Mouse (Mus musculus) kidney, embryonic 14.5 days (tissue): ENCODE results near the gene C1rl. TPM values are rescaled to one million over a fixed set of nuclear protein-coding genes. Genes with fewer than 3 reads are reported as not detected.
"Not testable (repeated sequence)": the region's sequence is repeated elsewhere in the genome, so short reads cannot be mapped to it uniquely, and the experiment has no call there.

ENCODE experiments used
- ATAC-seq: fragments of 200-750 bp; cut with Nextera tagmentation; 2 replicates; pipeline ENCODE4 v1.8.0; 2017; ENCODE audit warnings: moderate number of reproducible peaks, mild to moderate bottlenecking, moderate TSS enrichment, moderate library complexity; ENCODE audit not compliant: low FRiP score, low TSS enrichment
- H3K27ac ChIP-seq: fragments of 300-500 bp; sonication (generic); 2 replicates; pipeline ENCODE4 v1.5.1; 2014; ENCODE audit warnings: low read depth, mild to moderate bottlenecking, low read length, moderate library complexity, mixed read lengths
- H3K27me3 ChIP-seq: fragments of 300-500 bp; sonication (generic); 2 replicates; pipeline ENCODE4 v1.6.1; 2014; ENCODE audit warnings: mild to moderate bottlenecking, low read length; ENCODE audit not compliant: control insufficient read depth, insufficient read depth
- H3K36me3 ChIP-seq: fragments of 300-500 bp; sonication (generic); 2 replicates; pipeline ENCODE4 v1.6.1; 2014; ENCODE audit warnings: low read length, mixed read lengths; ENCODE audit not compliant: control insufficient read depth, insufficient read depth
- H3K4me1 ChIP-seq: fragments of 300-500 bp; sonication (generic); 2 replicates; pipeline ENCODE4 v1.6.1; 2014; ENCODE audit warnings: low read length, mixed read lengths; ENCODE audit not compliant: control insufficient read depth, insufficient read depth
- H3K4me2 ChIP-seq: fragments of 300-500 bp; sonication (generic); replicated peaks from 2 replicates; pipeline ENCODE4 v1.6.1; 2014; ENCODE audit warnings: low read depth, mild to moderate bottlenecking, low read length
- H3K4me3 ChIP-seq: fragments of 300-500 bp; sonication (generic); 2 replicates; pipeline ENCODE4 v1.5.1; 2014; ENCODE audit warnings: mild to moderate bottlenecking, low read length
- H3K9ac ChIP-seq: fragments of 300-500 bp; sonication (generic); 2 replicates; pipeline ENCODE4 v1.6.1; 2014; ENCODE audit warnings: low read depth, mild to moderate bottlenecking, low read length, moderate library complexity
- H3K9me3 ChIP-seq: fragments of 300-500 bp; sonication (generic); 2 replicates; pipeline ENCODE4 v1.6.1; 2016; ENCODE audit warnings: low read length; ENCODE audit not compliant: control insufficient read depth
- WGBS: fragments of 180-500 bp; shearing (Covaris S2); extraction: QIAGEN DNeasy Blood & Tissue Kit; methylation state at CpG from one replicate; pipeline ENCODE4 v1.1.7; 2014; 5-methylcytosine and 5-hydroxymethylcytosine counted together
- polyA plus RNA-seq: library from polyadenylated mRNA; unstranded; fragments of >200 nt; fragmentation: Nextera tagmentation; extraction: Ambion mirVana; gene quantifications from 2 replicates; pipeline ENCODE4 v1.2.1, GENCODE M21; 2014

C1rl gene
- polyA plus RNA-seq, 1 experiment from 2014 or later = 1.1 TPM

DNA sequence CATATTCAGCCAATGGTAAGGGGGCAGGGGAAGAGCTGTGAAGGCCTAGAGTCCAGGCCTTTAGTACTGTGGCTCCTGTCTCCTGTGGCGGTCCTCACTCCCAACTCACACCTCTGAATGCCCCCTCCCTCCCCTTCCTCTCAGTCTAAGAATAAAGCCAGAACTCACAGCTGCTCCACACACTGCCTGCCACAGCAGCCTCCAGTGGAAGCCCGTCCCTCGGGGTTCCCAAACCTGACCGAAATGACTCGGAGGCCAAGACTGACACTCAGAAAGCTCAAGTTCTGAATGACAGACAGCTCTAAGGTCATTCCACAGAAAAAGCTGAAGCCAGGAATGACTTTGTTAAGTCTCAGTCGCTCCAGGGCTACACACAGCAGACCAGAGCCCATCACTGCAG is 27.2 kb upstream of the C1rl start:
- Histone ChIP-seq H3K9ac (no peak overlapping the region), H3K4me1 (0 out of 2 replicates have a peak, but pooled peaks cover 2% of the 10 kb centered on the region), H3K27me3 (no peaks in the 10 kb centered on the region; the same call in 1 of the 2 replicates), H3K4me2 (no peak overlapping the region), H3K4me3 (no peak overlapping the region), H3K36me3 (no peaks in the 10 kb centered on the region), H3K9me3 (no peaks in the 10 kb centered on the region), H3K27ac (no peak overlapping the region)
- ATAC-seq = no peak
- WGBS = 69% methylated on average over 6 of the region's 6 CpGs

DNA sequence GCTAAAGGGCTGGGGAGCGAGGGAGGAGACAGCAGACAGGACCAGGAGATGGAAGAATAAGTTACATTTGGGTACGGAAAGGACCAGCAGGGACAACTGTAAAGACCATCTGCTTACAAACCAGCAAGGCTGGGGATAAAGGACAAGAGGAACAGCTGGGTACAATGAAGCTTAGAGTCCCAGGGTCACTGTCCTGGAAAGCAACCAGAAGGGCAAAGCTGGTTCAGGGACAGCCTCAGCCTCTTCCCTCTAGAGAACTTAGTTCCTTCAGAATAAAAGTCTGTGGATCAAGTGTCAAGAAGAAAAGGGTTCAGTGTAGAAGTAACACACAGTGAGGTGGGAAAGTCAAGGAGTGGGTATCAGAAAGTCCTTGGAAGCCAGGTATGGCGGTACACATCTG is 21.8 kb upstream of the C1rl start:
- no peak overlapping the region for H3K4me2 ChIP-seq
- H3K9ac ChIP-seq = no peak overlapping the region
- no peaks in the 10 kb centered on the region for H3K9me3 ChIP-seq
- no peaks in the 10 kb centered on the region for H3K36me3 ChIP-seq
- no peak for ATAC-seq
- no peaks in the 10 kb centered on the region for H3K27me3 ChIP-seq
- 95% methylated on average over 3 of the region's 3 CpGs for WGBS
- no peaks in the 10 kb centered on the region for H3K4me1 ChIP-seq
- no peak overlapping the region for H3K27ac ChIP-seq
- no peak overlapping the region for H3K4me3 ChIP-seq

DNA sequence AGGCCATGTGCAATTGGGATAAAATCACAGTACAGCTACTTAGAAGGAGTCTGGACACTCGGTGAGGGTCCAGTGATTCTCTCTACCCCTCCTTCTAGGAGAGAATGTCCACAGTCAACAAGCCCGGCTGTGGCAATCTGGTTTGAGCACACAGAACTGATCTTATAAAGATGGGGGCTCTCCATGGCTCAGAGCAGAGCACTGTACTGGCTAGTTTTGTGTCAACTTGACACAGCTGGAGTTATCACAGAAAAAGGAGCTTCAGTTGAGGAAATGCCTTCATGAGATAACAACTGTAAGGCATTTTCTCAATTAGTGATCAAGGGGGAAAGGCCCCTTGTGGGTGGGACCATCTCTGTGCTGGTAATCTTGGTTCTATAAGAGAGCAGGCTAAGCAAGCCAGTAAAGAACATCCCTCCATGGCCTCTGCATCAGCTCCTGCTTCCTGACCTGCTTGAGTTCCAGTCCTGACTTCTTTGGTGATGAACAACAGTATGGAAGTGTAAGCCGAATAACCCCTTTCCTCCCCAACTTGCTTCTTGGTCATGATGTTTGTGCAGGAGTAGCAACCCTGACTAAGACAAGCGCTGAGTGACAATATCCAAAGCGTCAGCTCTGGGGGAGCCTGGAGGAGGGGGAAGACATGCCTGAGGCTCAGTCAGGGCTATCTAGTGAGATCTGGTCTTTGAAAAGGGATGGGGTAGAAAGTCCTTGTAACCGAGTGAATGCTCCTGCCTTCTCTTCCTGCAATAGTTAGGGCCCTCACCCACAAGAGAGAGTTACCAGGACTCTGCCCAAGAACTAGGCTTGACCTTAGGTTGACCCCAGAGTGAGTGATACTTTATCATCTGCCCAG is 20.9 kb upstream of the C1rl start:
- WGBS = 77% methylated on average over 6 of the region's 6 CpGs
- H3K36me3 ChIP-seq, H3K27ac ChIP-seq, ATAC-seq, H3K9ac ChIP-seq, H3K9me3 ChIP-seq, H3K4me1 ChIP-seq, H3K4me3 ChIP-seq, H3K27me3 ChIP-seq, H3K4me2 ChIP-seq: not testable (repeated sequence)

DNA sequence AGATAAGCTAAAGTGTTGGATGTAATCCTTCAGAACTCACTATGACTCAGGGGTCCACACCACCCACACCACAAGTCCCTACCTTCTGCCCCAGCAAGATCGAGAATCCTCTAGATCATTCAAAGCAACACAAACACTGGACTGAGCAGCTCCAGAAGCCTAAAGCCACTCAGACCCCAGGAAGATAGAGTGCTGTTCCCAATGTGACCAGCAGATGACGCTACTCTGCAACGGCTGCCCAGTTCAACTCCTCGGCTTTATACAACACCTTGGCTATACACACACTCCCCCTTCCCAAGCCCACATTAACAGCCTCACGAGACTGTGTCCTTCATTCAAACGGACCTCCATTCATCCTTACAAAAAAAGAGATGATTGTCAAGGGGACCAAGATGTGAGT is 20.1 kb upstream of the C1rl start:
- no peak overlapping the region for H3K9ac ChIP-seq
- no peak overlapping the region for H3K4me3 ChIP-seq
- peaks cover 3% of the 10 kb centered on the region; the same call in 1 of the 2 replicates for H3K4me1 ChIP-seq
- no peaks in the 10 kb centered on the region for H3K9me3 ChIP-seq
- 37% methylated on average over 6 of the region's 6 CpGs for whole genome bisulfite sequencing
- no peak overlapping the region for H3K4me2 ChIP-seq
- no peak overlapping the region for H3K27ac ChIP-seq
- H3K27me3 ChIP-seq = no peaks in the 10 kb centered on the region
- no peak for ATAC-seq
- H3K36me3 ChIP-seq = no peaks in the 10 kb centered on the region

DNA sequence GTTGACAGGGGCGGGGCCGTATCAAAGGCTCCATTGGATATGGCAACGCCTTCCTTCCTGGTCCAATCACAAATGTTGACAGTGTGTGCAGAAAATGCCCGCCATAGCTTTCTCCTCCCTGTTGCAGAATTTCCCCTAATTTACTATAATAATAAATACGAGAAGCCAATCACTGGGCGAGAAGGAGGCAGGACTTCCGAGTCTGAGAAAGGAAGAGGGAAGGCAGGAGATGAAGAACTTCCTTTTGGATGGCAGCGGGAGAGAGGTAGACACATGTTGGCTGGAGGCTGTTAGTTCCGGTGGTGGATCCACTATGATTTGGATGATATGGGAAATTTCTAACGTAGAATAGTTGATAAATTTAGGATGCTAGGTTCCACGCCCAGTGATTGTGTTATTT is 18.3 kb upstream of the C1rl start:
- H3K9me3 ChIP-seq = no peaks in the 10 kb centered on the region
- no peak overlapping the region for H3K9ac ChIP-seq
- no peaks in the 10 kb centered on the region for H3K36me3 ChIP-seq
- no peak overlapping the region for H3K27ac ChIP-seq
- no peaks in the 10 kb centered on the region for H3K27me3 ChIP-seq
- peaks cover 3% of the 10 kb centered on the region; the same call in 1 of the 2 replicates for H3K4me1 ChIP-seq
- H3K4me3 ChIP-seq = no peak overlapping the region
- no peak for ATAC-seq
- H3K4me2 ChIP-seq = no peak overlapping the region
- WGBS = 84% methylated on average over 11 of the region's 11 CpGs

DNA sequence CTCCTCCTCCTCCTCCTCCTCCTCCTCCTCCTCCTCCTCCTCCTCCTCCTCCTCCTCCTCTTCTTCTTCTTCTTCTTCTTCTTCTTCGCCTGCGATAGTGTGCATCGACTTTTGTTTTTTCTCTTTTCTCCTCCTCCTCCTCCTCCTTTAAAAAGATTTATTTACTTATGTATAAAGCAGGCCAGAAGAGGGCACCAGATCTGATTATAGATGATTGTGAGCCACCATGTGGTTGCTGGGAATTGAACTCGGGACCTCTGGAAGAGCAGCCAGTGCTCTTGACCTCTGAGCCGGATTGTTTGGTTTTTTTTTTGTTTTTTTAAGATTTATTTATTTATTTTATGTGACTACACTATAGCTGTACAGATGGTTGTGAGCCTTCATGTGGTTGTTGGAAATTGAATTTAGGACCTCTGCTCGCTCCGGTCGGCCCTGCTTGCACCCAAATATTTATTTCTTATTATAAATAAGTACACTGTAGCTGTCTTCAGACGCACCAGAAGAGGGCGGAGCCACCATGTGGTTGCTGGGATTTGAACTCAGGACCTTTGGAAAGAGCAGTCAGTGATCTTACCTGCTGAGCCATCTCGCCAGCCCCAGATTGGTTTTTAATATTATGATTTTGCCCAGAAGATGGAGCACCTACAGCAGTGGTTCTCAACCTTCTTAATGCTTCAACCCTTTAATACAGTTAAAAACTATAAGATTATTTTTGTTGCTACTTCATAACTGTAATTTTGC is 17.4 kb upstream of the C1rl start:
- not testable (repeated sequence) for H3K4me1 ChIP-seq, ATAC-seq, H3K27ac ChIP-seq, H3K4me3 ChIP-seq, H3K36me3 ChIP-seq, H3K9me3 ChIP-seq, H3K4me2 ChIP-seq, H3K9ac ChIP-seq, H3K27me3 ChIP-seq
- 89% methylated on average over 8 of the region's 11 CpGs for WGBS

DNA sequence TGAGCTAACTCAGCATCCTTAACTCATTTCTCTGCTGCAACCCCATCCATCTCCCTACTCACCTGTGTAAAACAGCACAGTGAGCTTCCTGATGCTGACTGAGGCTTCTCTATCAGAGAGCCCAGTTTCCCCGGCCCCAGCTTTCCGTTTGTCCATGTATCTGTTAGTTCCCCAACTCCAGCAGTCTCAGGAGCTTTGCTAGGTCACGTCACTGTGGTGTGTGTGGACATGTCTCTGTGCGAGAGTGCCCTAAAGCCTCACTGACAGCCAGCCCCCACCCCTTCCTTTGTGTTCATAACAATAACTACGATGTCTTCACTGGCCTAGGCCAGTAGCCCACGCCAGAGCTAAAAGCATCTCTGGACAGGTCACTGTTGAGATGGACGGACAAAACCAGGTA is 16.7 kb upstream of the C1rl start:
- 89% methylated on average over 7 of the region's 7 CpGs for WGBS
- Histone ChIP-seq H3K9ac (no peak overlapping the region), H3K27ac (no peak overlapping the region), H3K27me3 (no peaks in the 10 kb centered on the region), H3K4me1 (peaks cover 3% of the 10 kb centered on the region; the same call in 1 of the 2 replicates), H3K36me3 (no peaks in the 10 kb centered on the region), H3K4me2 (no peak overlapping the region), H3K9me3 (no peaks in the 10 kb centered on the region), H3K4me3 (no peak overlapping the region)
- no peak for ATAC-seq

DNA sequence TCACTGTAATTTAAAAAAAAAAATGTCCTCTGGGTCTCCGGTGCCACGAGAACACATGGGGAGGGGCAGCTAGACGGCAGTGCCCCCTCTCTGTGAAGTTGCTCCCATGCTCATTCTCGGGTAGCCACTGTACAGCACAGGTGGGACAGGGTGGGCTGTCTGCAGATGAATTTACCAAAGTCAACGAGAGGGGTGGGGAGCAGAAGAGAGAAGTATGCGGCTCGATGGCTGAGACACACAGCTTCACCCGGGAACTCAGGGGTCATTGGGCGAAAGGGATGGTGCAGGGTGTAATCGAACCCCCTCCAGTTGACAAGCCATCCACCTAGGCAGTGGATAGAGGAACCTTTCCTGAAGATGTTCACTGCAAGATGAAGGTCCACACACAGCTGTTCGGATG is 16.1 kb upstream of the C1rl start:
- Histone ChIP-seq H3K27ac (no peak overlapping the region), H3K4me2 (no peak overlapping the region), H3K27me3 (no peaks in the 10 kb centered on the region), H3K36me3 (no peaks in the 10 kb centered on the region), H3K9me3 (no peaks in the 10 kb centered on the region), H3K9ac (no peak overlapping the region), H3K4me3 (no peak overlapping the region), H3K4me1 (peaks cover 3% of the 10 kb centered on the region; the same call in 1 of the 2 replicates)
- ATAC-seq = no peak
- 90% methylated on average over 11 of the region's 11 CpGs for WGBS

DNA sequence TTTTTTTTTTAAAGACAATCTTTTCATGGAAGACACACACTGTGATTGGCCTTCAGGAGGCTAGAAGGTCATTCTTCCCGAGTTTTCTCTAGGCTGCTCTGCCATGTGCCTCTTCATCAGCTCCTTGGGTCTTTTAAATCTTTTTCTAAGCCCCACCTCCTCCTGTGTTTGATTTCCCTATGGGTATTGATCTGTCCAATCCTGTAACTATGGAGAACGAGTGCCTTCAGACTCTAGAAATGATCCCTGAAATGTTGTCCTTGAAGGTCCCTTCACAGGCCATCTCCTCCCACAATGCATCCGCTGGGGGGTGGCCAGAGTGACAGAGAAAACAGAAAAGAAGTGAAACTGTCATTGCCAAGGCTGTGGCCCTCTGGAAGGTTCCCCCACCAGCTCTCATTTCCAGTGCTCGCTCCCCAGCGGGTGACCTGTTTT is 15.7 kb upstream of the C1rl start:
- 54% methylated on average over 5 of the region's 5 CpGs for WGBS
- H3K4me1 ChIP-seq = peaks cover 3% of the 10 kb centered on the region; the same call in 1 of the 2 replicates
- ATAC-seq = no peak

More for the DNA sequence above, 15.7 kb upstream of the C1rl start:
- Histone ChIP-seq H3K4me3 (no peak overlapping the region), H3K36me3 (no peaks in the 10 kb centered on the region), H3K9ac (no peak overlapping the region), H3K27me3 (no peaks in the 10 kb centered on the region), H3K9me3 (no peaks in the 10 kb centered on the region), H3K4me2 (no peak overlapping the region), H3K27ac (no peak overlapping the region)
